Mouse (Mus musculus): ENCODE data around the gene Bscl2. TPM values are rescaled to one million over a fixed set of nuclear protein-coding genes. Genes with fewer than 3 reads are reported as not detected.

Gene Bscl2
- 10 to 100 TPM; 22.1 to 24.2 TPM for total RNA-seq (2021)
- long read RNA-seq, experiment 1, transcript Bscl2-201 (11 exons, 1,388 nt) = major isoform, 11 of 26 reads
- long read RNA-seq, experiment 1, transcript Bscl2-210 (12 exons, 1,962 nt) = minor isoform, 6 of 26 reads
- long read RNA-seq, experiment 1, partial matches to known transcripts = 2 of 26 reads
- long read RNA-seq, experiment 1, other reads (novel, unspliced or antisense) = 3 of 26 reads
- long read RNA-seq, experiment 2, transcript Bscl2-201 (11 exons, 1,388 nt) = major isoform, 16 of 36 reads
- long read RNA-seq, experiment 2, transcript Bscl2-210 (12 exons, 1,962 nt) = minor isoform, 11 of 36 reads
- long read RNA-seq, experiment 2, partial matches to known transcripts = 4 of 36 reads
- long read RNA-seq, experiment 2, other reads (novel, unspliced or antisense) = 4 of 36 reads

DNA sequence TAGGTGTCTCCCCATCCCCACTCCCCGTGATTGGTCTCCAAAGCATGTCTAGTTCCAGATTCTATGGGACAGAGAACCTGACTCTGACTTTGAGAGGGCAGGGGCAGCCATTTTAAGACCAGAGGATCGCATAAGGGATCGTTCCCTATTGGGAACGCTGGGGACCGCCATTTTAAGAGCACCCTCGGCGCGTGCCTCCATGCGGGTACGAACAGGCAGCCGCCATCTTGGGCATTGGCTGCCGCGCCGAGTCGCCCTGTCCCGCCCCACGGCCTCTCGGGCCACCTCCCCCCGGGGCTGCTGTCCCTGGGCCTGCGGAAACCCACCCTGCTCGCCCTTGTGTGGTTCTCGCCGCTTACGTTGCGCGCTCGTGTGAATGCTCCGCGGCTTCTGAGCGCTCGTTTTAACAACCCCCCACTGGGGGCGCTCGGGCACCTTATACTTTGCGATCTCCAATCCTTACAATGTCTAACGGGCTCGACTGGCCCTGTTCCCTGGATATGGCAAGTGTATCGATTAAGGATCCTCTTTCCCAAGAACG lies at the start of gene Bscl2:
Bscl2 (plus strand) TSS at position 217 of the 541 bp plus-strand sequence.
- DNase-seq (ENCODE audit: low spot score in 2 of 2) = peak; percentile 53 to 83

DNA sequence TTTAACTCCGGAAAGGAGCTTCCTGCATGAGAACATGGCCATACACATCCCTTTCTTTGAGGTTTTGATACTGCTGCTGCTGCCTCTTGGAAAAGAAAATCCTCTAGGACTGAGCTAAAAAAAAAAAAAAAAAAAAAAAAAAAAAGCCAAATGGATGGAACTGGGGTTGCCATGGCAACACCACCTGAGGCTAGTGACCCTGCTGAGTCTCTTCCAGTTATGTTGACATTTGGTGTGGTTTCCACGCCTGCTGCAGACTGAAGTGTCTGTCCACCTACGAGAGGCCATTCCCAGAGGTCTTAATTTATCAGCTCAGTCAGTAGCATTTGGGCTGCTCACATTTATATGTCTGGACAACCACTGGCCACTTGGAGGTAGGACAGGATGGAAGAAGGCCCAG lies 48.7 kb upstream of the Bscl2 start:
- no peak for DNase-seq (ENCODE audit: low spot score in 2 of 2)

DNA sequence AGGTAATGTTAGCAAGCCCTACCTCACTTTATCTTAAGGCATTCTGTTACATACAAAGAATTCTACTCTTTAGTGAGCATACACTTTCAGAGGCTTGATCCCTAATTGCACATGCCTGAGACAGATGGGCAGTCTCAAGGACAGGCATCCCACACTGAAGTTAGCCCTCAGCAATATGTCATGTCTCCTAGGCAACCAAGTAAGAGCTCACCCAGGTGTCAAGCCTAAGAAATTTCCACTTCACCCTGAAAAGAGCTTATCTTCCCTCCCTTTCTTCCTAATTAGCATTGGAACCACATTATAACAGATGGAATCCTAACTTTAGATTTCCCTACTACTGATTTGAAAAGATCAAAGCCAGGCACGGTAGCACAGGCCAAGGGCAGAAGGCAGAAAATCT lies 48.1 kb upstream of the Bscl2 start:
- no peak for DNase-seq (ENCODE audit: low spot score in 2 of 2)

DNA sequence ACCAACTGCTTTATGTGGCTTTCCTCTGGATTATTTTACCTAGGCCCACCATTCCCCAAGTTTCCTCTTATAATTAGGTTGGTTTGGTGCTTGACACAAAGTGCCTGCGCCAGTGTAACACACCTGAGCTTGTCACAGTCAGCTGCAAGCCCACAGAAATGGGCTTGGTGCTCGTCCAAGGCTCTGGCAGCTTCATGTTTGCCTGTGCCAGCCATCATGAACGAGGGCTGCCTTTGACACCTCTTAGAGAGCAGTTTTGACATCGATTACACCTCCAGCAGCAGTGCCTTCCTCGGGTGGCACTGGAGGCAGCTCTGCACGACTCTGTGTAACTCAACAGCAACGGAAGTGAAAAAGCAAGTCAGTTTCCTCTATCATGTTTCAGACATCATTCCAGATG lies 47.1 kb upstream of the Bscl2 start:
- no peak for DNase-seq (ENCODE audit: low spot score in 2 of 2)

DNA sequence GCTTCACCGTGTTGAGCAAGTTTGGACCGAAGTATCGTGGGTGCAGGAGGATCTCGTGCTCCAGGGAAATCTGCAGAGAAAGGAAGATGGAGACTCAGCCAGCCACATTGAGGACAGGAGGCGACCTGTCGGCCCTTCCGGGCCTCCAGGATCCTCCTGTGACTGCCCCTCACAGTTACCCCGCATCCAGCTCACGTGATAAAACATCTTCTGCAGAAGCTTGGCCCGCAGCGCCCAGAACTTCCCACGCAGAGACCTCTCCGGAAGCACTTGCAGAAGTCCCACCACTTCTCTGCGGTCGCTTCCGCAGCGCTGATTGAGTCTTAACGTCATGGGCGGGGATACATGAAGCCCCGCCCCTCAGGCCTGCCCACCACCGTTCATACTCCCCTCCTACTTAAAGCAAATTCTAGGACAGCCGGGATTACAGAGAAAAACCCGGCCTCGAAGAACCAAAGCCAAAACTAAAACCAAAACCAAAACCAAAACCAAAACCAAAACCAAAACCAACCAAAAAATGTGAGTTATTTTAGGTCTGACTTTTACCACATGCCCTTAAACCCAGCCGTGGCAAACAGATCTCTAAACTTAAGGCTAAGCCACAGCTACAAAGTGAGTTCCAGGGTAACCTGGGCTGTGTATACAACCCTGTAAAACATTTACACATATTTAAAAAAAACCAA lies 38.9 kb upstream of the Bscl2 start, which contains the start of gene Polr2g:
Polr2g (minus strand) TSS at position 314 of the 683 bp plus-strand sequence.
- peak; percentile 79 to 86 for DNase-seq (ENCODE audit: low spot score in 2 of 2)

DNA sequence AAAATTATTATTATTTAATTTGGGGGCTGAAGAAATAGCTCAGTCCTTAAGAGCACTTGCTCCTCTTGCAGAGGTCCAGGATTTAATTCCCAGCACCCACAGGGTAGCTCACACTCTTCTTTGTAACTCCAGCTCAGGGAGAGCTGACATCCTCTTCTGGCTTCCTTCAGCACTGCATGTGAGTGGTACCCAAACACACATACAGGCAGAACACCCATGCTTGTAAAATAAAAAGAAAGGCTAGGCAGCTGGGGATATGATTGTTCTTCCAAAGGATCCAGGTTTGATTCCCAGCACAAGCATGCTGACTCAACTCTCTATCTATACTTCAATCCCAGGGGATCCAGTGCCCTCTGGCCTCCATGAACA lies 38.3 kb upstream of the Bscl2 start:
- DNase-seq (ENCODE audit: low spot score in 2 of 2) = no peak

DNA sequence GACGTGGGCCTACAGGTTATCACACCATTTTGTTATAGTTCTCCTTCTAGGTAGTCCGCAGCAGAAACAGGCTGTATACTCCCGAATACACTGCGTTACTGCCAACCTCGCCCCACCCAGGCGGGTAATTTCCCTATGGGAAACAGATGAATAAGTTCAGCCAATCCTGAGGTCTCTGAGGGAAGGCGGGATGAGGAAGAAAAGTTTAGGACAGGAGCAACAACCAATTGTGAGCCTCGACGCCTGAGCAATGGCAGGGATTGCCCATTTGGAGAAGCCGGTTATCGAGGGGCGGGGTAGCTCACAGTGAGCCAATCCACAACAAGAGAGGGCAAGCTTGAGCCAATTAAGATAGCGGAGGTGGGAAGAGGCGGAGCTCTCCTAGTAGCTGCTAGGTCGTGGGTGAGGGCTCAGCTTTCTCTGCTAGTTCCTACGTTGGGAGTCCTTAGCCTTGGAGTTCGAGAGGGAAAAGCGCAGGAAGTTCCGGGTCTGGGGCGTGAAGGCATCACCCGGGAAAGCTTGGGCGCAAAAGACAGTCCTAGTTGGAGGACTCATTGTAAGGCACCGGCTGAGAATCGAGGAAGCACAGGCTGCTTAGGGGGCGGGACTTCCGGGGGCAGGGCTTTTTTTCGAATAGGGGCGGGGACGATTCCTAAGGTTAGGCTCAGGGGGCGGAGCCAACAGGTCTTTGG lies 35.0 kb upstream of the Bscl2 start, which contains the start of gene Zbtb3:
Zbtb3 (plus strand) TSS at position 426 of the 692 bp plus-strand sequence.
- DNase-seq (ENCODE audit: low spot score in 2 of 2) = peak; percentile 72 to 88

DNA sequence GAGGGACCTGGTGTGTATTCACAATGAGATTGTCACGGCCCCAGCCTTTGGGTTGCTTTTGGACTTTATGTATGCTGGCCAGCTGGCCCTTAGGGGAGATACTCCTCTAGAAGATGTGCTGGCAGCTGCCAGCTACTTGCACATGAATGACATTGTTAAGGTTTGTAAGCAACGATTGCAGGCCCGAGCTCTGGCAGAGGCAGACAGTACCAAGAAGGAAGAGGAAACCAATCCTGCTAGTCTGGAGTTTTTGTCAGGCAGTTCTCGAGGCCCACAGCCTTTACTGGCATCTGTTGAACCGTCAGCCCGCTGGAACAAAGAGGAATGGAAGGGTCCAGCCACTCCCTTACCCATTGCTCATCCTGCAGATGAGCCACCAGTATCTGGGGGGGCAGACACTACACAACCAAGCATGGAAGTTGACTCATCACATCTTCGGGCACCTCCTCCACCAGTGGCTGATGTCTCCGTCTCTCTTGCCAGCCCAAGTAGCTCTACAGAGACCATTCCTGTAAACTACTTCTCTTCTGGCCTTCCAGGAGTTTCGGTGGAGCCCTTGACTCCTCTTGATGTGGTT lies 34.0 kb upstream of the Bscl2 start:
- DNase-seq (ENCODE audit: low spot score in 2 of 2) = no peak

DNA sequence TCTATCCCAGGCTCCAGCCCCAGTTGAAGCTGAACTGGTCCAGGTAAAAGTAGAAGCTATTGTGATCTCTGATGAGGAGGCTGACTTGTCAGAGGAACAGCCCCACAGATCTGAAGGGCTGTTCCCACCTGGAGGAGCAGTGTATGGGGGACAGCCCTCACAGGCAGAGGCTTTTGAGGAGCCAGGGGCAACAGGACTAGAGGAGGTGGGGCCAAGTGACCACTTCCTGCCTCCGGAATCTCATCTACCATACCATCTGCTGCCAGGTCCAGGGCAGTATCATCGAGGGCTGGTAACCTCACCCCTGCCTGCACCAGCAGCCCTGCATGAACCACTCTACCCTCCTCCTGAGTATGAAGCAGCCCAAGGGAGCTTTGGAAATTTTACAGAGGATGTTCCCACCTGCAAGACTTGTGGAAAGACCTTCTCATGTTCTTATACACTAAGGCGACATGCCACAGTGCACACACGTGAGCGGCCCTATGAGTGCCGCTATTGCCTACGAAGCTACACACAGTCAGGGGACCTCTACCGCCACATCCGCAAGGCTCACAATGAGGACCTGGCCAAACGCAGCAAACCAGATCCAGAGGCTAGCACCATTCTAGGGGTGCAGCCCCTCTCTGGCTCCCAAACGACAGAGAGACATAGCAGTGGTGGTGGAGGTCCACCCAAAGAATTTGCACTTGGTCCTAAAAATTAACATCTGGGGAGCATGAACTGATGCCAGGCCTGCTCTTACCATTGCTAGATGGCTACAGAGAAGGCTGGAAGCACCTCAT lies 33.2 kb upstream of the Bscl2 start:
- DNase-seq (ENCODE audit: low spot score in 2 of 2) = no peak

DNA sequence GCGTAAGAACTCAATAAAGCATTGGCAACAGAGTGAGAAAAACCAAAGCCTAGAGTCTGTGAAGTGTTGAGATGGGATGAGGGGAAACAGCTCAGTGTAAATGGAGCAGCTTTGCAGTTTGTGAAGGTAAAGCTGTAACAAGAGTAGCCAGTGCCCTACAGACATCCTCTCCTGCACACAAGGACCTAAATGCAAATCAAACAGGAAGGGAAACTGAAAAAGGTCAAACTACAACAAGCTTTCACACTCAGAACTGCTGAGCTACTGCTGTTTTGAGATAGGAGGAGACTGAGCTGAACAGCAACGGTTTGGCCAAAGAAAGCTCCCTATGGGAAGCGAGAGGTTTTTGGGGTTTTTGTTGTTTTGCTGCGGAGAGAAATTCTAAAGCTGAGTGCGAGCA lies 30.5 kb upstream of the Bscl2 start:
- no peak for DNase-seq (ENCODE audit: low spot score in 2 of 2)

DNA sequence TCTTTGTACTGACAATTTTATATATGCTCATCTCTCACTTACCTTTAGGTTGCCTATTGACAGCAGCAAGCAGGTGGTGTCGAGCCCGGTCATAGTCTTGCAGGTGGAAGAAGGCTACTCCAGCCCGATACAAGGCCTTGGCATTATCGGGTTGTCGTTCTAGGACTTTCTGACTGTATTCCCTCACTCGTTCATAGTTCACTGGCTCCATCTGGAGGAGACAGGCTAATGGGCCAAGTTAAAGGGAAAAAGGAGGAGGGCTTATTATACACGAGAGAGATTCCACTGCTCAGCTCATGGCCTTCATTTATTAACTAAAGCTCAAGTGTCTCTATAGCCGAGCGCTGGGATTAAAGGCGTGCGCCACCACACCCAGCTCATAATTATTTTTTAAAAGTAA lies 21.5 kb upstream of the Bscl2 start:
- DNase-seq (ENCODE audit: low spot score in 2 of 2) = no peak

DNA sequence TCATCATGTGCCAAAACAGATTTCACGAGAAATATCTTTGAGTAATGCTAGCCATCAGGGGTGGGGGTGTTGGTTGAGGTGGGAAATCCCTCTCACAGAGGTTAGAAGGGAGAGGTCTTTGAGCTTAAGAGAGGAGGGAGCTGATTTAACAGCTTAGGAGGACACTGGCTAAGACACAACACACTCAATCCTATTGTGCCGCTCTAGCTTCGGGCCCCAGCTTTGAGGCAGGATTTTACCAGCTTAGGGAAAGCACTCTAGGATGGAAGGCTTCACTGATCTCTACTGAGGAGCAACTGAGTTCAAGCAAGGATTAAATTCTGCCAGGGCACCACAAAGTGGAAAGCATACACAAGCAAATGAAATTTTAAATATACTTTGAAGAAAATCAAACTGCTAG lies 20.3 kb upstream of the Bscl2 start:
- DNase-seq (ENCODE audit: low spot score in 2 of 2) = no peak

DNA sequence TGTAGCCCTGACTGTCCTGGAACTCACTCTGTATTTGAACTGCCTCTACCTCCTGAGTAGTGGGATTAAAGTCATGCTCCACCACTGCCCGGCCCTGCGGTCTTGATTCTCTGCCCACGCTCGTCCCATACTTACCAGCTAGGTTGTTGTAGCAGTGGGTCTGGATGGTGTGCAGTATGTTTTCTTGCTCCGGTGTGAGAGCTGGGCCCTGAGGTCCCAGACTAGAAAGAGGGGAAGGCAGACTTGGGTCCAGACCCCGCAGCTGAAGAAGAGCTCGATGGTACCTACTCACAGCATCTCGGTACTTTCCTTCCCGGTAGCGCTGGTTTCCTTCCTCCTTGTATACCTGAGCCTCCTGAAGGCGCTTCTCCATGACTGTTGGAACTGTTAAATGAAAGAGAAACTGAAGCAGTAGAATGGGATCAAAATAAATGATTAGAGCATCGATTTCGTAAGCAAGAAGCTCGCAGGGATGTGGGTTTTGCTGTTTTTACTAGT lies 18.9 kb upstream of the Bscl2 start:
- DNase-seq (ENCODE audit: low spot score in 2 of 2) = no peak

DNA sequence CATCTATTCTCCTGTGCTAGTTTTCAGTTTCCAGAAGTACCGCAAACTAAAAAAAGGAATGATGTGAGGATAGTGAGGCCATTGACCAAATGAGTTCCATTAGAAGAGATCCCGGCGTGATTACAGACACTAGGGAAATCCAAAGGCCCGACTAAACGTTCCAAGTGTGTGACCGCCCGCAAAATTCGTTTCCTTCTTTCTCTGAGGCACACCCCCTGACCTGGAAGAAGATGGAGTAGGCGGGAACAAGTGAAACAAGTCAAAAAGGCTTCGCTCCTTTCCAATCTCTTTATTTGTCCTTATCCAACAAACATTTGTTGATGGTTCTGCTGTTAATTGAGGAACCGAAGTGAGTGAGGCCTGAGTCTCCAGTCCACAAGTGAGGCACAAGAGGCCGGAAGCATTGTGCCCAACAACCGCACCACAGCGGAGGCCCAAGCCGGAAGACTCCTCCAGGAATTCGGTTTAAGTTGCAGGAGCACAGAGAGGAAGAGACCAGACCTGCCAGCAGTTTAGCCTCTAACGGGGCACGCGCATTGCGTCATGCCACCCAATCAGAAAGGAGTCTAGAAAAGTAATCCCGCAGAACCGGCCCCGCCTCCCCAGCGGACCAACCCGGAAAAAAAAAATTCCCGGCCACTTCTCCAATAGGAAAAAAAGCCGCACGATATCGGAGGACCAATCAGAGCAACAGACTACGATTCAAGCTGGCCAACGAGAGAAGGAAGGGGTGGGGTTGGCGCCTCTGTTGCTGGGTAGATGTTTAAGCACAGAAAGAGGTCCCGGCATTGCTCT lies 18.3 kb upstream of the Bscl2 start, which contains the start of gene Ttc9c:
Ttc9c (minus strand) TSS at position 533 of the 795 bp plus-strand sequence.
- peak; percentile 86 to 95 for DNase-seq (ENCODE audit: low spot score in 2 of 2)

DNA sequence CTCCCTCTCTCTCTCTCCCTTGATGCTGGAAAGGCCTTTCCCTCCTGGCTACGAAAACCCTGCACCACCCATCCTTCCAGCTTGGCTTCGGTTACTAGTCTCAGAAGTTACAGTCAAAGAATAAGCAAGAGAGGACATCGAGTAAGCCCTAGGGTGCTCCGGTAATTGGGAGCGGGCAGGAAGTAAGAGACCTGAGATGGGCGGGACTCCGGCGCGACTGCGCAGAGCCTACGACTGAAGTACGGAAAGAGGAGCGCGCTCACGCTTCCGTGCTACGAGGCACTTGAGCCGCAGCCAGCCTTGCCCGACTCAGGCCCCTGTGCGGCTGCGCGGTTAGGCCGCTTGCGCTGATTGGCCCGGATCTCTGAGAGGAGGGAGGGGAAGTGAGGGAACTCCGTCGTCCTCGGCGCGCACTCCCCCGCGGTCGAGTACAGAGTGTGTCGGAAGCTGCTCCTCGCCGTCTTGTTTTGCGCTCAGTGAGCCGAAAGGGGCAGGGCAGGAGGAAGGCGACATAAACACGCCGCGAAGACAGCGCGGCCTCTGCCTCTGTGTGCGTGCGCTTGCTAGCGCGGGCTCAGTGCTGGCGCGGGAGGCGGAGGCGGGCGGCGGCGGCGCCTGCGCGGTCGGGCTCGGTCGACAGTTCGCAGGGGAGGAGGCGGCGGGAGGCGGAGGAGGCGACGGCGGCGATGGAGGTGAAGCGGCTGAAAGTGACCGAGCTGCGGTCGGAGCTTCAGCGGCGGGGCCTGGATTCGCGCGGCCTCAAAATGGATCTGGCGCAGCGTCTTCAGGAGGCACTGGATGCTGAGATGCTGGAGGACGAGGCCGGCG lies 17.5 kb upstream of the Bscl2 start, which contains the start of gene Hnrnpul2:
Hnrnpul2 (plus strand) TSS at position 415 of the 828 bp plus-strand sequence.
- DNase-seq (ENCODE audit: low spot score in 2 of 2) = peak; percentile 96 to 99

DNA sequence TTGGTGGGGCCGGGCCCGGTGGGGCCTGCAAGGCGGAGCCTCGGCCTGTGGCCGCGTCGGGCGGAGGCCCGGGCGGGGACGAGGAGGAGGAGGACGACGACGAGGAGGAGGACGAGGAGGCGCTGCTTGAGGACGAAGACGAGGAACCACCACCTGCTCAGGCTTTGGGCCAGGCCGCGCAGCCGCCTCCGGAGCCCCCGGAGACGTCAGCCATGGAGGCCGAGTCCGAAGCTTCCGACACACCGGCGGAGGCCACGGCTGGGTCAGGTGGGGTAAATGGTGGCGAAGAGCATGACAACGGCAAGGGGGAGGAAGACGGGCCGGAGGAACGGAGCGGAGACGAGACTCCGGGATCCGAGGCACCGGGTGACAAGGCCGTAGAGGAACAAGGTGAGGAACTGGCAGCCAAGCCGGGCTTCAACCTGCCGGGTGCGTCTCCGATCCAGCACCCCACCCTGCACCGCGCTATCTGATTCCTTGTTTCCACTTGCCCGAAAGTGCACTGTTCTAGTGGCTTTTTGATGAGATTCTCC lies 16.8 kb upstream of the Bscl2 start:
- DNase-seq (ENCODE audit: low spot score in 2 of 2) = no peak

DNA sequence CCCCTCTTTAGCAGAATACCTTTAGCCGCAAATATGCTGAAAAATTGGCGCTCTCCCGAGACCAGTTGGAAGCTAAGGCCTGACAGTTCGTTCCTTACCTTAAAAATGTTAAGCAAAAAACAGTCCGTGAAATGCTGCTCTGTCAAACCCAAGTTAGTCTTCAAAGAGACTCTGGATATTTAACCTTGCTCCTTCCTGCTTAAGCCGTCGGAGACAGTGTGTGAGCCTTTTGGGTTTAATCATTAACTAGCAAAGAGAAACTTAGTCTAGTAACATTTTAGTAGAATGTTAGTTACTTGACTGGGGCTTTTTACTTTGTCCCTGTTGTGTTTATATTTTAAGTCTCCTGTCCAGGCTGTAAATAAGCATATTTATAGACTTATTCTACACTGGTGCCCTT lies 16.1 kb upstream of the Bscl2 start:
- DNase-seq (ENCODE audit: low spot score in 2 of 2) = no peak

DNA sequence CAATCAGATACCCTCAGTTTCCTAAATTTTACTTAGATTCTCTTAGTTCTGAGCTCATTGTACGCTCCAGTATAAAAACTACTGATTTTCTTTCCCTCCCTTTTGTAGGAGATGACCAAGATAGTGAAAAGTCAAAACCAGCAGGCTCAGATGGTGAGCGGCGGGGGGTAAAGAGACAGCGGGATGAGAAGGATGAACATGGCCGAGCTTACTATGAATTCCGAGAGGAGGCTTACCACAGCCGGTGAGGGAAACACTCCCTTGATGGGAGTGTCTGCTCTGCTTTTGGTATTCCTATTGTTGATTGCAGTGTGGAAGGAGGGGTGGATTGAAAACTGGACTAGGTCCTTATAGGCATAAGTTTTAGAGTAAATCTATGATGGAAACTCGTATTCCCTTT lies 14.6 kb upstream of the Bscl2 start:
- no peak for DNase-seq (ENCODE audit: low spot score in 2 of 2)

All from gastrocnemius, postnatal 4 days (tissue).